14 mouse cellular contexts compared by ENCODE assay signal in the genomic region with DNA sequence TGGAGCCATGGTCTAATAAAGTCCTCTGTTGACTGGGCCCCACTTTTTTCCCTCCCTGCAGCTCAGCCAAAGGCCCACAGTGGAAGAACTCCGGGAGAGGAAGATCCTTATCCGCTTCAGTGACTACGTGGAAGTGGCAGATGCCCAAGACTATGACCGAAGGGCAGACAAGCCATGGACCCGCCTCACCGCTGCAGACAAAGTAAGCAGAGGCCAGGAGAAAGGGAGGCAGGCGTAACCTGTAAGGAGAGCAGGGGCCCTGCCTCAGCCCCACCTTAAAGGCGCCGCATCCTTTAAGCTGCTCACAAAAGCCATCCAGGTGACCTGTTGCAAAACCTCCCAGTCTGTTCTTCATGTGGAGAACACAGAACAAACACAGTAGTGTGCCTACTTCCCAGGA. TPM values are rescaled to one million over a fixed set of nuclear protein-coding genes. Genes with fewer than 3 reads are reported as not detected.
A peak's percentile ranks its signal among the peaks of the same experiment; 100 is the strongest.
DNase-seq lines count a peak whose midpoint lies in the region; ATAC-seq and TF ChIP-seq lines count a peak whose summit lies in the region.
"Had no signal": no experiment of that assay in that cellular context is flagged by ENCODE, and none has a peak within 500 bp of the region (broad histone marks: within the 10 kb centered on the region; RNA-seq: fewer than 3 reads in every experiment).

No protein-coding gene starts in this region.

- no peaks in the 10 kb centered on the region for H3K27me3 ChIP-seq in kidney, embryonic 16.5 days (ENCODE audit: insufficient read depth, low read length)
- H3K27me3 ChIP-seq: hindbrain, embryonic 12.5 days had no signal

- H3K36me3 ChIP-seq in kidney, embryonic 16.5 days (ENCODE audit: insufficient read depth, low read length), result peaks cover 9% of the 10 kb centered on the region; the same call in 1 of the 2 replicates
- H3K36me3 ChIP-seq: G1E had no signal

- H3K4me1 ChIP-seq in kidney, embryonic 16.5 days (ENCODE audit: insufficient read depth, low read length), result peaks cover 32% of the 10 kb centered on the region
- H3K4me1 ChIP-seq: hindbrain, embryonic 12.5 days had no signal

- no peak overlapping the region for H3K4me2 ChIP-seq in kidney, embryonic 16.5 days (replicated peaks; ENCODE audit: low read depth, low read length)
- H3K4me2 ChIP-seq: hindbrain, embryonic 12.5 days had no signal

- H3K9ac ChIP-seq in kidney, embryonic 16.5 days (replicated peaks; ENCODE audit: low read length), result no peak overlapping the region
- H3K9ac ChIP-seq: hindbrain, embryonic 12.5 days; liver, embryonic 14.5 days had no signal

- no peak for DNase-seq in gastrocnemius, adult 2 months
- DNase-seq in gastrocnemius, adult 18-20 months (ENCODE audit: low spot score), result no peak
- DNase-seq in urinary bladder, postnatal 14 days (ENCODE audit: low spot score), result peak; percentile 40
- DNase-seq in urinary bladder, postnatal 25 days (ENCODE audit: low spot score), result no peak
- no peak for DNase-seq in left cerebral cortex, adult 2 months (ENCODE audit: extremely low spot score in 1 of 2, low spot score in 2 of 2)
- DNase-seq in adrenal gland, postnatal 10 days, result no peak
- DNase-seq: right cerebral cortex, postnatal 4 days had no signal

- H3K27ac ChIP-seq in gastrocnemius, adult 2 months, result peak overlapping the region; percentile 82; the same call in 1 of the 2 replicates
- H3K27ac ChIP-seq in kidney, embryonic 16.5 days (ENCODE audit: low read length), result peak overlapping the region; percentile 35
- no peak overlapping the region for H3K27ac ChIP-seq in left cerebral cortex, adult 2 months
- H3K27ac ChIP-seq: hindbrain, embryonic 12.5 days; liver, embryonic 14.5 days had no signal

- 46% methylated on average over 9 of the region's 9 CpGs for WGBS in kidney, embryonic 16.5 days

- no peaks in the 10 kb centered on the region for H3K9me3 ChIP-seq in kidney, embryonic 16.5 days (ENCODE audit: low read length)
- H3K9me3 ChIP-seq: G1E; hindbrain, embryonic 12.5 days had no signal

- intact Hi-C loops in gastrocnemius, adult 2 months (cut with DNase I), result no loop called here
- intact Hi-C loops in left cerebral cortex, adult 2 months (cut with DNase I), result no loop called here

- peak; percentile 55; the same call in 1 of the 2 replicates for ATAC-seq in kidney, embryonic 16.5 days (ENCODE audit: low FRiP score, low TSS enrichment)
- ATAC-seq in inflammation-experienced regulatory T-cells, adult 6 months, result no peak
- ATAC-seq: activated CD4-positive, CD25-positive, alpha-beta regulatory T cell, adult 4 months; midbrain, embryonic 16.5 days had no signal

- TF ChIP-seq CTCF in gastrocnemius, adult 2 months (IDR thresholded peaks at IDR 0.05), result no peak
- TF ChIP-seq CTCF in left cerebral cortex, adult 2 months (IDR thresholded peaks at IDR 0.05), result no peak

- H3K4me3 ChIP-seq in gastrocnemius, adult 2 months, result no peak overlapping the region
- H3K4me3 ChIP-seq in kidney, embryonic 16.5 days (ENCODE audit: low read length), result no peak overlapping the region
- H3K4me3 ChIP-seq in left cerebral cortex, adult 2 months, result no peak overlapping the region
- H3K4me3 ChIP-seq: hindbrain, embryonic 12.5 days had no signal

RNA-seq across cellular contexts. Expression of a gene that starts 38.4 kb away (rescaled TPM):
- 10 to 100 TPM; 20.7 to 29.4 TPM for total RNA-seq in gastrocnemius, adult 2 months (2021)
- 10 to 100 TPM; 23.4 to 26.3 TPM for total RNA-seq in gastrocnemius, adult 18-20 months (2021)
- polyA plus RNA-seq in kidney, embryonic 16.5 days (2015; fragmentation: Nextera tagmentation; extraction: Ambion mirVana), result 57.3 and 58.0 TPM in 2 replicates
- 10 to 100 TPM; 16.1 to 16.8 (median 16.8) TPM for polyA plus RNA-seq in inflammation-experienced regulatory T-cells, adult 6 months (2017; shearing (Covaris generic))
- total RNA-seq in left cerebral cortex, adult 2 months (2021), result 10 to 100 TPM; 23.4 to 29.0 TPM
- total RNA-seq in adrenal gland, postnatal 10 days (2021), result 10 to 100 TPM; 24.4 to 26.7 TPM
